Mouse (Mus musculus): ENCODE data around the gene Vmn2r34.
"Not testable (repeated sequence)": the region's sequence is repeated elsewhere in the genome, so short reads cannot be mapped to it uniquely, and the experiment has no call there.

Gene Vmn2r34

DNA sequence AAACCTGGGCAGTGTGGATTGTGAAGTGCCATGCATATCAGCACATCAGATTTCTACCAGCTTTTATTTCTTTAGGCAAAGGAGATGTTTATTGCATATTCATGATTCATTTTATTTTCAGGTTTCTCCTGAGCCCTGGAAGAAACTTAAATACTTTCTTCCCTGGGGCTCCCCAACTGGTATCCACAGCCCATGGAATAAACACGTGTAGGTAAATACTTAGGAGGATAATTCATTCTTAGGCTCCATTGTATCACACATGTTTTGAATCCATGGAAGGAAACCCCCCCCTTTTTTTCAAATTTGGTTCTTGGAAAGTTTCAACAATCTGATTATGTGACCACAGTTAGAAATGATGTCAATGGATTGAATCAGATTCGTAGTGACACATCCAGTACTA is at the start of gene Vmn2r34:
TSS of gene Vmn2r34 (minus strand) at position 101 of the 400 bp plus-strand sequence.
- not testable (repeated sequence) for DNase-seq (ENCODE audit: low spot score)

- DNase-seq (ENCODE audit: low spot score): not testable (repeated sequence)
These were observed 15.3 kb downstream of the Vmn2r34 start for GRCm38 (mm10) chr7:7674032-7674431.
